Mouse (Mus musculus) limb, embryonic 13.5 days (tissue): ENCODE data around the gene Fam25c. TPM values are rescaled to one million over a fixed set of nuclear protein-coding genes. Genes with fewer than 3 reads are reported as not detected.

Source experiments
- ATAC-seq: fragments of 200-750 bp; cut with Nextera tagmentation; 2 replicates; pipeline ENCODE4 v1.8.0; 2017; ENCODE audit warnings: low read depth, moderate number of reproducible peaks, moderate TSS enrichment; ENCODE audit not compliant: low FRiP score
- H3K27ac ChIP-seq: fragments of 300-500 bp; sonication (generic); 2 replicates; pipeline ENCODE4 v1.5.1; 2015; ENCODE audit warnings: inconsistent platforms, mild to moderate bottlenecking, moderate library complexity
- H3K27me3 ChIP-seq: fragments of 300-500 bp; sonication (generic); 2 replicates; pipeline ENCODE4 v1.6.1; 2015; ENCODE audit warnings: mild to moderate bottlenecking, inconsistent platforms
- H3K36me3 ChIP-seq: fragments of 300-500 bp; sonication (generic); 2 replicates; pipeline ENCODE4 v1.6.1; 2015; ENCODE audit warnings: inconsistent platforms, mild to moderate bottlenecking, moderate library complexity
- H3K4me1 ChIP-seq: fragments of 300-500 bp; sonication (generic); 2 replicates; pipeline ENCODE4 v1.6.1; 2015; ENCODE audit warnings: inconsistent platforms
- H3K4me2 ChIP-seq: fragments of 300-500 bp; sonication (generic); replicated peaks from 2 replicates; pipeline ENCODE4 v1.6.1; 2015; ENCODE audit warnings: inconsistent platforms, mild to moderate bottlenecking, moderate library complexity
- H3K4me3 ChIP-seq: fragments of 300-500 bp; sonication (generic); 2 replicates; pipeline ENCODE4 v1.5.1; 2015; ENCODE audit warnings: moderate library complexity, mild to moderate bottlenecking, inconsistent platforms
- H3K9ac ChIP-seq: fragments of 300-500 bp; sonication (generic); 2 replicates; pipeline ENCODE4 v1.6.1; 2015; ENCODE audit warnings: mild to moderate bottlenecking, inconsistent platforms
- H3K9me3 ChIP-seq: fragments of 300-500 bp; sonication (generic); 2 replicates; pipeline ENCODE4 v1.6.1; 2016; ENCODE audit warnings: inconsistent platforms
- WGBS: fragments of 180-500 bp; shearing (Covaris S2); methylation state at CpG from one replicate; pipeline ENCODE4 v1.1.7; 2015; 5-methylcytosine and 5-hydroxymethylcytosine counted together
- polyA plus RNA-seq: library from polyadenylated mRNA; unstranded; fragments of >200 nt; fragmentation: Nextera tagmentation; extraction: Ambion mirVana; gene quantifications from 2 replicates; pipeline ENCODE4 v1.2.1, GENCODE M21; 2015

The Fam25c gene
- polyA plus RNA-seq, 1 experiment from 2014 or later = 1.6 TPM

DNA sequence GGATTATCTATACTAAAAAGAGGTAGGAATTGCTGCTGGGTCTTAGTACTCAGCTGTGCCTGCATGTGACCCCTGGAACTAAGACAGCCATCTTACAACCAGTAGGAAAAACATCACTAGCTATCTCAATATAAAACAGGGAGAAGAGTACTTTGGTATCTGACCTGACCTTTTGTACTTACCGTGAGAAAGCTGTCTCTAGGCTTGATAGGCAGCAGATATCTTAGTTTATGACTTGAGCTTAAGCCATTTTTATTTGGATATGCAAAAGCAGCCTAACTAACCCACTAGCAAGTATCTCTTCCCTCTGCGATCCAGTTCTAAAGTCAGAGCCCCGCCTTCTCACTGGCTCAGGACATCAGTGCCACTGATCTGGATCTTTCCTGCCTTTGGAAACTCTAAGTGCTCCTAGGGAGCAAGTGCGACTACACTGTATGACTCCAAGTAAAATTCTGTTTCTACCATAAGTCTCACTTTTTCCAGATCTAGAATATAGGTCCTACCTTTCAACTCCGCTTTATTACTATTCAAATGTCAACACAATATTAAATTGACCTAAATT, 52.5 kb downstream of the Fam25c start:
- peaks cover 4% of the 10 kb centered on the region for H3K36me3 ChIP-seq
- no peaks in the 10 kb centered on the region for H3K27me3 ChIP-seq
- no peak overlapping the region for H3K9ac ChIP-seq
- H3K4me2 ChIP-seq = no peak overlapping the region
- no peak overlapping the region for H3K4me3 ChIP-seq
- no peak for ATAC-seq
- H3K27ac ChIP-seq = no peak overlapping the region
- H3K4me1 ChIP-seq = peaks cover 8% of the 10 kb centered on the region; the same call in 1 of the 2 replicates
- 61% methylated on average over 5 of the region's 5 CpGs for WGBS
- no peaks in the 10 kb centered on the region for H3K9me3 ChIP-seq

Other genes starting within 250 kb of the Fam25c start
- not detected in 2 replicates for gene Npy4r, start 202.9 kb downstream of the Fam25c start, polyA plus RNA-seq
- 1.3 and 1.9 TPM in 2 replicates for gene Gprin2, start 153.8 kb downstream of the Fam25c start, polyA plus RNA-seq
- 0.29 and 0.39 TPM in 2 replicates for gene Syt15, start 135.8 kb downstream of the Fam25c start, polyA plus RNA-seq
- 13.9 and 14.4 TPM in 2 replicates for gene Shld2, start 44.9 kb downstream of the Fam25c start, polyA plus RNA-seq
- gene Glud1, start 44.7 kb downstream of the Fam25c start, polyA plus RNA-seq = 77.7 and 78.8 TPM in 2 replicates
- gene Sncg, start 19.4 kb upstream of the Fam25c start, polyA plus RNA-seq = 3.6 and 3.7 TPM in 2 replicates
- 8.6 and 8.8 TPM in 2 replicates for gene Mmrn2, start 20.0 kb upstream of the Fam25c start, polyA plus RNA-seq
- gene Bmpr1a, start 147.9 kb upstream of the Fam25c start, polyA plus RNA-seq = 63.1 and 71.3 TPM in 2 replicates
- gene 9230112D13Rik, start 167.4 kb upstream of the Fam25c start, polyA plus RNA-seq = not detected in 2 replicates
- 8.8 and 9.8 TPM in 2 replicates for gene Ldb3, start 233.2 kb upstream of the Fam25c start, polyA plus RNA-seq
- gene Opn4, start 244.7 kb upstream of the Fam25c start, polyA plus RNA-seq = 0.42 TPM in 1 of 2 replicates, not detected in the other